In the genomic region with DNA sequence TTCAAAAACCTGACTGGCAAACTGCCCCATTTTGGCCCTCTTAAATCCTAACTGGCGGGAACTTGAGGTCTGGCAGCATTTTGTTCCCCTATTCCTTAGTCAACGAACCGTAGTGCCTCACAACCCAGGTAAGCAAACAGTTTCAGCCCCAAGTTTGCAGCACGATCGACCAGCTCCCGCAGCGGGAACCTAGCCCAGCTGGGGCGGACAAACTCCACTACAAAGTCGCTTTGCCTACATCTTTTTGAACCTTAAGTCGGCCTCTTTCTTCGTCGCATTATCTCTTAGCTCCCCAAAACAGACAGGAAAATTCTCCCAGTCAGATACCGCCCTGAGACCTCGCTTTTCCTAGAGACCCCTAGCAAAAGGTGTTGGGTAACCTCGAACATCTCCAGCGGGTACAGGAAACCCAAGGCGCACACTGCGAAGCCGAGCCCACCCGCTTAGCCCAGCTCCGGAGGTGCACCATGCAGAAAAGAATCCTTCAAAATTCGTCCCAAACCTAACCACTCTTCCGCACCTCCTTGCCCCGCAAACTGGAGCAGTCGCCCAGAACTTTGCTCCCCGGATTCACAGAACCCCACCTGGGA, we compare ENCODE assay signal across 8 mouse cellular contexts. TPM values are rescaled to one million over a fixed set of nuclear protein-coding genes. Genes with fewer than 3 reads are reported as not detected.
DNase-seq lines count a peak whose midpoint lies in the region; ATAC-seq lines count a peak whose summit lies in the region.

No protein-coding gene starts in this region.

- H3K36me3 ChIP-seq in heart, embryonic 11.5 days (ENCODE audit: control insufficient read depth, insufficient read depth, low read length) = peaks cover 8% of the 10 kb centered on the region
- peaks cover 30% of the 10 kb centered on the region for H3K36me3 ChIP-seq in limb, embryonic 13.5 days
- no peaks in the 10 kb centered on the region for H3K36me3 ChIP-seq in neural tube, embryonic 15.5 days

- ATAC-seq in heart, embryonic 11.5 days (replicated peaks; ENCODE audit: insufficient number of reproducible peaks, low FRiP score, low TSS enrichment) = no peak
- no peak for ATAC-seq in limb, embryonic 13.5 days (ENCODE audit: low FRiP score, low read depth)
- ATAC-seq in neural tube, embryonic 15.5 days (ENCODE audit: low FRiP score) = no peak

- H3K4me1 ChIP-seq in heart, embryonic 11.5 days (ENCODE audit: control insufficient read depth, insufficient read depth, low read length) = peaks cover 24% of the 10 kb centered on the region
- H3K4me1 ChIP-seq in limb, embryonic 13.5 days = peaks cover 28% of the 10 kb centered on the region
- H3K4me1 ChIP-seq in neural tube, embryonic 15.5 days = peaks cover 44% of the 10 kb centered on the region

- WGBS in heart, embryonic 11.5 days (ENCODE audit: insufficient replicate concordance) = under 1% methylated on average over 26 of the region's 26 CpGs
- under 1% methylated on average over 26 of the region's 26 CpGs for WGBS in limb, embryonic 13.5 days
- under 1% methylated on average over 26 of the region's 26 CpGs for WGBS in neural tube, embryonic 15.5 days

- H3K27ac ChIP-seq in heart, embryonic 11.5 days (ENCODE audit: low read depth, low read length) = peak overlapping the region; percentile 99
- H3K27ac ChIP-seq in limb, embryonic 13.5 days = peak overlapping the region; percentile 99
- H3K27ac ChIP-seq in neural tube, embryonic 15.5 days (replicated peaks) = peak overlapping the region; percentile 77

- DNase-seq in gastrocnemius, postnatal 25 days = peak; percentile 36
- no peak for DNase-seq in gastrocnemius, postnatal 36 days
- peak; percentile 27 for DNase-seq in T-cell, adult 2 months (ENCODE audit: low spot score)
- DNase-seq in urinary bladder, postnatal 36 days (ENCODE audit: low spot score in 2 of 2) = no peak
- DNase-seq in layer of hippocampus, adult 9-10 months (ENCODE audit: low spot score) = no peak

- H3K9ac ChIP-seq in heart, embryonic 11.5 days (ENCODE audit: low read depth, low read length) = peak overlapping the region; percentile 99
- peak overlapping the region; percentile 100 for H3K9ac ChIP-seq in limb, embryonic 13.5 days
- H3K9ac ChIP-seq in neural tube, embryonic 15.5 days (replicated peaks) = peak overlapping the region; percentile 57

- H3K4me2 ChIP-seq in heart, embryonic 11.5 days = peak overlapping the region; percentile 96
- H3K4me2 ChIP-seq in limb, embryonic 13.5 days (replicated peaks) = peak overlapping the region; percentile 94
- H3K4me2 ChIP-seq in neural tube, embryonic 15.5 days = peak overlapping the region; percentile 95; the same call in 1 of the 2 replicates

- H3K9me3 ChIP-seq in heart, embryonic 11.5 days (replicated peaks; ENCODE audit: control insufficient read depth, low read length) = no peaks in the 10 kb centered on the region
- no peaks in the 10 kb centered on the region for H3K9me3 ChIP-seq in limb, embryonic 13.5 days
- no peaks in the 10 kb centered on the region for H3K9me3 ChIP-seq in neural tube, embryonic 15.5 days (replicated peaks)

- H3K4me3 ChIP-seq in heart, embryonic 11.5 days (ENCODE audit: low read depth, low read length) = peak overlapping the region; percentile 95
- H3K4me3 ChIP-seq in limb, embryonic 13.5 days = peak overlapping the region; percentile 91
- H3K4me3 ChIP-seq in neural tube, embryonic 15.5 days (replicated peaks) = peak overlapping the region; percentile 68

- no peaks in the 10 kb centered on the region for H3K27me3 ChIP-seq in heart, embryonic 11.5 days (ENCODE audit: control insufficient read depth, insufficient read depth, low read length)
- H3K27me3 ChIP-seq in limb, embryonic 13.5 days = no peaks in the 10 kb centered on the region
- H3K27me3 ChIP-seq in neural tube, embryonic 15.5 days (replicated peaks) = peaks cover 13% of the 10 kb centered on the region

- intact Hi-C loops in gastrocnemius, postnatal 36 days (cut with DNase I) = loop anchor here (5.0 kb wide), 1 partner anchor 500 kb away; no protein-coding TSS in a partner anchor

RNA-seq across cellular contexts. Expression of a gene that starts 0.6 kb away (rescaled TPM):
- total RNA-seq in gastrocnemius, postnatal 25 days (2021) = 10 to 100 TPM; 23.0 to 27.2 TPM
- total RNA-seq in gastrocnemius, postnatal 36 days (2021) = 10 to 100 TPM; 25.0 to 29.8 TPM
- polyA plus RNA-seq in heart, embryonic 11.5 days (2014; fragmentation: Nextera tagmentation; extraction: Ambion mirVana) = 133 and 144 TPM in 2 replicates
- 134 and 146 TPM in 2 replicates for polyA plus RNA-seq in limb, embryonic 13.5 days (2015; fragmentation: Nextera tagmentation; extraction: Ambion mirVana)
- polyA plus RNA-seq in neural tube, embryonic 15.5 days (2015; fragmentation: Nextera tagmentation; extraction: Ambion mirVana) = 33.6 and 54.3 TPM in 2 replicates

Comparison
In these comparisons a context has a peak if more than half of its experiments do, and no peak if none do; other contexts are left out.
1. DNase-seq: peak in gastrocnemius, postnatal 25 days (single experiment) and T-cell, adult 2 months (single experiment); none in gastrocnemius, postnatal 36 days (0 of 2), urinary bladder, postnatal 36 days (0 of 2) and layer of hippocampus, adult 9-10 months (single experiment).
2. Peak in every context shown above with its lines, with median percentiles within 50 percentile points of each other: H3K27ac ChIP-seq, H3K4me2 ChIP-seq, H3K4me3 ChIP-seq and H3K9ac ChIP-seq.